Mouse (Mus musculus): Measurements from ENCODE around the gene Cttnbp2nl. TPM values are rescaled to one million over a fixed set of nuclear protein-coding genes. Genes with fewer than 3 reads are reported as not detected.

Cttnbp2nl gene
- polyA plus RNA-seq, 1 experiment from 2014 or later = 21.9 TPM

GRCm38 (mm10) chr3:104987884-104988283 is 65.1 kb downstream of the Cttnbp2nl start:
- Histone ChIP-seq H3K27me3 (replicated peaks) (no peaks in the 10 kb centered on the region), H3K9ac (no peak overlapping the region), H3K4me2 (replicated peaks) (no peak overlapping the region), H3K9me3 (no peaks in the 10 kb centered on the region), H3K36me3 (no peaks in the 10 kb centered on the region), H3K27ac (no peak overlapping the region), H3K4me1 (replicated peaks) (no peaks in the 10 kb centered on the region; the same call in 1 of the 2 replicates), H3K4me3 (replicated peaks) (no peak overlapping the region)
- 72% methylated on average over 5 of the region's 5 CpGs for WGBS
- ATAC-seq = no peak

- WGBS = 72% methylated on average over 5 of the region's 5 CpGs
- no peak for ATAC-seq
- H3K9ac ChIP-seq = no peak overlapping the region
Observed at GRCm38 (mm10) chr3:104979735-104980134, 73.2 kb downstream of the Cttnbp2nl start.

GRCm38 (mm10) chr3:104967548-104968300 is 85.2 kb downstream of the Cttnbp2nl start:
- Histone ChIP-seq H3K27ac (peak overlapping the region; percentile 9; the same call in 1 of the 2 replicates), H3K4me1 (replicated peaks) (peaks cover 7% of the 10 kb centered on the region; the same call in 1 of the 2 replicates), H3K9me3 (no peaks in the 10 kb centered on the region), H3K4me3 (replicated peaks) (peak overlapping the region; percentile 57), H3K27me3 (replicated peaks) (no peaks in the 10 kb centered on the region), H3K4me2 (replicated peaks) (peak overlapping the region; percentile 90), H3K9ac (peak overlapping the region; percentile 70), H3K36me3 (no peaks in the 10 kb centered on the region)
- ATAC-seq = peak; percentile 82
- 2% methylated on average over 49 of the region's 49 CpGs for WGBS

More at GRCm38 (mm10) chr3:104979735-104980134, 73.2 kb downstream of the Cttnbp2nl start:
- Histone ChIP-seq H3K27ac (no peak overlapping the region), H3K36me3 (no peaks in the 10 kb centered on the region), H3K9me3 (no peaks in the 10 kb centered on the region), H3K27me3 (replicated peaks) (no peaks in the 10 kb centered on the region), H3K4me3 (replicated peaks) (no peak overlapping the region), H3K4me1 (replicated peaks) (no peaks in the 10 kb centered on the region), H3K4me2 (replicated peaks) (no peak overlapping the region)

GRCm38 (mm10) chr3:104965991-104966554 is 86.9 kb downstream of the Cttnbp2nl start:
- Histone ChIP-seq H3K4me1 (replicated peaks) (peaks cover 22% of the 10 kb centered on the region), H3K9me3 (no peaks in the 10 kb centered on the region), H3K4me3 (replicated peaks) (no peak overlapping the region), H3K9ac (no peak overlapping the region), H3K27ac (no peak overlapping the region), H3K36me3 (no peaks in the 10 kb centered on the region), H3K4me2 (replicated peaks) (no peak overlapping the region), H3K27me3 (replicated peaks) (peaks cover 15% of the 10 kb centered on the region)
- ATAC-seq = no peak
- 77% methylated on average over 7 of the region's 7 CpGs for WGBS

- no peak for ATAC-seq
- Histone ChIP-seq H3K9ac (no peak overlapping the region), H3K4me1 (replicated peaks) (peaks cover 27% of the 10 kb centered on the region), H3K4me3 (replicated peaks) (no peak overlapping the region), H3K27ac (no peak overlapping the region), H3K4me2 (replicated peaks) (no peak overlapping the region), H3K27me3 (replicated peaks) (peaks cover 23% of the 10 kb centered on the region), H3K36me3 (no peaks in the 10 kb centered on the region), H3K9me3 (no peaks in the 10 kb centered on the region)
- 67% methylated on average over 8 of the region's 8 CpGs for WGBS
Observed at GRCm38 (mm10) chr3:104965070-104965855, 87.7 kb downstream of the Cttnbp2nl start.

GRCm38 (mm10) chr3:104963331-104964276 is 89.3 kb downstream of the Cttnbp2nl start:
- Histone ChIP-seq H3K4me1 (replicated peaks) (peaks cover 27% of the 10 kb centered on the region), H3K4me3 (replicated peaks) (no peak overlapping the region), H3K9me3 (no peaks in the 10 kb centered on the region), H3K27me3 (replicated peaks) (peaks cover 31% of the 10 kb centered on the region), H3K9ac (no peak overlapping the region), H3K27ac (no peak overlapping the region), H3K4me2 (replicated peaks) (no peak overlapping the region), H3K36me3 (no peaks in the 10 kb centered on the region)
- no peak for ATAC-seq
- WGBS = 28% methylated on average over 12 of the region's 13 CpGs

- no peak overlapping the region for H3K9ac ChIP-seq
- H3K36me3 ChIP-seq = no peaks in the 10 kb centered on the region
- ATAC-seq = no peak
- peaks cover 33% of the 10 kb centered on the region for H3K27me3 ChIP-seq (replicated peaks)
- WGBS = 7% methylated on average over 5 of the region's 5 CpGs
- peaks cover 27% of the 10 kb centered on the region for H3K4me1 ChIP-seq (replicated peaks)
- no peak overlapping the region for H3K4me3 ChIP-seq (replicated peaks)
- no peaks in the 10 kb centered on the region for H3K9me3 ChIP-seq
- H3K4me2 ChIP-seq (replicated peaks) = peak overlapping the region; percentile 96; the same call in 1 of the 2 replicates
- H3K27ac ChIP-seq = no peak overlapping the region
Observed at GRCm38 (mm10) chr3:104962866-104963265, 90.1 kb downstream of the Cttnbp2nl start.

- Histone ChIP-seq H3K9ac (peak overlapping the region; percentile 45), H3K4me2 (replicated peaks) (peak overlapping the region; percentile 96), H3K9me3 (no peaks in the 10 kb centered on the region), H3K4me1 (replicated peaks) (peaks cover 27% of the 10 kb centered on the region), H3K36me3 (no peaks in the 10 kb centered on the region), H3K27ac (0 out of 2 replicates have a peak overlapping the region, but pooled peaks have one; percentile 3), H3K4me3 (replicated peaks) (peak overlapping the region; percentile 54), H3K27me3 (replicated peaks) (peaks cover 33% of the 10 kb centered on the region)
- 2% methylated on average over 31 of the region's 31 CpGs for WGBS
- peak; percentile 66 for ATAC-seq
Observed at GRCm38 (mm10) chr3:104962141-104962611, 90.8 kb downstream of the Cttnbp2nl start.

- Histone ChIP-seq H3K4me3 (replicated peaks) (peak within 1 kb of the TSS; percentile 54), H3K27me3 (replicated peaks) (peaks cover 33% of the 10 kb centered on the region), H3K36me3 (no peaks in the 10 kb centered on the region), H3K9ac (peak within 1 kb of the TSS; percentile 45), H3K27ac (0 out of 2 replicates have a peak within 1 kb of the TSS, but pooled peaks have one; percentile 3), H3K9me3 (no peaks in the 10 kb centered on the region), H3K4me1 (replicated peaks) (peaks cover 27% of the 10 kb centered on the region), H3K4me2 (replicated peaks) (peak within 1 kb of the TSS; percentile 96)
- WGBS = 2% methylated on average over 84 of the region's 87 CpGs
- peak; percentile 75 for ATAC-seq
Observed at GRCm38 (mm10) chr3:104961066-104962059, 91.6 kb downstream of the Cttnbp2nl start, which contains the start of gene Wnt2b. Gene Wnt2b (minus strand): TSS chr3:104961921.
